Mouse (Mus musculus): Measurements from ENCODE around the gene Slc8a1. TPM values are rescaled to one million over a fixed set of nuclear protein-coding genes. Genes with fewer than 3 reads are reported as not detected.
A peak's percentile ranks its signal among the peaks of the same experiment; 100 is the strongest.

The Slc8a1 gene
- polyA plus RNA-seq, 1 experiment from 2014 or later = 4.0 TPM

DNA sequence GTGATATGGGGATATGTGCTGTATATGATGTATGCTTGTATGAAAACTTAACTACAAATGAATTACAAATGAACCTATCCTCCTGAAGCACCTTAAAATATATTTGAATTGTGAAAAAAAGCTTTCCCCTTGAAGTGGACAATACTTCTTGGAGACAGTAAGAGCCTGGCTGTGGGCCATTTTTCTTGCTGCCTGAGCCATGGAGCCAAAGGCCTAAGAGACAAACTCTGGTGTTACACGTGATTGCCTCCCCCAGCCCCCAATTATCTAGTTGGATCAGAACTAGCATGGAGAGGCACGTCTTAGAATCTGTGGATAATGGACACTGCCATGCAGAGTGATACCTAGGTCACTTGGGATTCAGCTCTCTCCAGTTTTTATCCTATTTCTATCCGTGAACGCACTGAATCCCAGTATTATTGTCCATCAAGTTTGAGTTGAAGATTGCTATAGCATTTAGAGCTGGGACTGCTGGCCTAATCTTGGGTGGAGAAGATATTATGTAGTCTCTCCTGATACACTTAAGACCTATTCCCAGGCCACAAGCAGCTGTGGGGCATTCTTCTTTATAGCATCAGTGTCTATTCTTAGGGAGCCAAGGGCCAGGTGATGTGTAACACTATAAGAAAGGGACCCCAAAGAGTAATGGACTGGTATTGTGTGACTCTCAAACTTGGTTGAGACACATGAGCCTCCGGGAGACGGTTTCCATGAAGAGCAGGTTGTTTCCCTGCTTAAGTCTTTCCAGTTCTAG, 321.6 kb downstream of the Slc8a1 start:
- TF ChIP-seq CTCF (IDR thresholded peaks at IDR 0.05) = no peak
- TF ChIP-seq EP300 (IDR thresholded peaks at IDR 0.05) = no peak
- Histone ChIP-seq H3K36me3 (ENCODE audit: insufficient read depth, low read length) (no peaks in the 10 kb centered on the region), H3K27me3 (replicated peaks; ENCODE audit: insufficient read depth, low read length) (no peaks in the 10 kb centered on the region), H3K4me3 (ENCODE audit: low read depth, low read length) (no peak overlapping the region), H3K4me1 (ENCODE audit: insufficient read depth, low read depth, low read length) (no peaks in the 10 kb centered on the region; the same call in 1 of the 2 replicates), H3K27ac (ENCODE audit: low read length) (no peak overlapping the region), H3K4me2 (replicated peaks; ENCODE audit: low read depth, low read length) (no peak overlapping the region), H3K9me3 (ENCODE audit: low read length) (no peaks in the 10 kb centered on the region), H3K9ac (replicated peaks; ENCODE audit: low read depth) (no peak overlapping the region)
- ATAC-seq (no peak), DNase-seq (ENCODE audit: low spot score) (no peak)
- 85% methylated on average over 6 of the region's 6 CpGs for WGBS

DNA sequence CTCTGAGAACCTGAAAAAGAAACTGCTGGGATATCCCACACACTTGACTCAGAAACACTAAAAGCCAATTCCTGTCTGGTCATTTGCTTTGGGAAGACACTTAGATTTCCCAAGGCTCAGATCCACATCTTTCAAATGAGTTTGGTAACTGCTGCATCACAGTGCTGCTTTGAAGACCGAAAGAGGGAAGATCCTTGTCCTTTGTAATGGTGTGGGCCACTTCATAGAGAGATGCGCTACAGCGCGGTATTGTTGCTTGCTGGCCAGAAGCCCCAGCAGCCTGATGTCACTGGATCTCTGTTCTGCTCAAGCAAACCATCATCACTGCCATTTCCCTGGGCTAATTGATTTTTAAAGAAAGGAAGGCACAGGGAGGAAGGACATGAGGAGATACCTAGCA, 325.4 kb downstream of the Slc8a1 start:
- 92% methylated on average over 4 of the region's 4 CpGs for WGBS
- Histone ChIP-seq H3K27ac (ENCODE audit: low read length) (no peak overlapping the region), H3K4me1 (ENCODE audit: insufficient read depth, low read depth, low read length) (no peaks in the 10 kb centered on the region), H3K4me2 (replicated peaks; ENCODE audit: low read depth, low read length) (no peak overlapping the region), H3K4me3 (ENCODE audit: low read depth, low read length) (no peak overlapping the region), H3K9me3 (ENCODE audit: low read length) (no peaks in the 10 kb centered on the region), H3K36me3 (ENCODE audit: insufficient read depth, low read length) (no peaks in the 10 kb centered on the region), H3K27me3 (replicated peaks; ENCODE audit: insufficient read depth, low read length) (no peaks in the 10 kb centered on the region), H3K9ac (replicated peaks; ENCODE audit: low read depth) (no peak overlapping the region)
- DNase-seq (ENCODE audit: low spot score) = no peak
- ATAC-seq = no peak
- no peak for TF ChIP-seq EP300 (IDR thresholded peaks at IDR 0.05)
- TF ChIP-seq CTCF (IDR thresholded peaks at IDR 0.05) = no peak

DNA sequence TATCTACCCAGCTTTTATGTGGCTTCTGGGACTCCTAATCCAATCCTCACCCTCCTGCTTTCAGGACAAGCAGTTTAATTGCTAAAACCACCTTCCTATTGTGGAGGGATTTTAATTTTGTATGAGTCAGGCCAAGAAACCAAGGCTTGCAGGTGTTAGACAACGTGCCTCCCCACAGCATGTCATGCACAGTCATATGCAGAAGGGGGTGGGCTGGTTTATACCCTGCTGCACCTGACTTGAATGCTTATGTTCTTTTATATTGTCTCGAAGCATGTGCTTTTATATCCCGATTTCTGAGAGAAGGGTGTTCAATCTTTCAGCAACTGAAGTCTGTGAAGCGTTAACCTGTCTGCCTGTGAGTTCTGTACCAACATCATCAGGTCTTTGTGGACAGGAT, 334.0 kb downstream of the Slc8a1 start:
- Histone ChIP-seq H3K36me3 (ENCODE audit: insufficient read depth, low read length) (no peaks in the 10 kb centered on the region), H3K9ac (replicated peaks; ENCODE audit: low read depth) (no peak overlapping the region), H3K27ac (ENCODE audit: low read length) (no peak overlapping the region), H3K4me1 (ENCODE audit: insufficient read depth, low read depth, low read length) (no peaks in the 10 kb centered on the region), H3K9me3 (ENCODE audit: low read length) (no peaks in the 10 kb centered on the region), H3K4me2 (replicated peaks; ENCODE audit: low read depth, low read length) (no peak overlapping the region), H3K27me3 (replicated peaks; ENCODE audit: insufficient read depth, low read length) (no peaks in the 10 kb centered on the region), H3K4me3 (ENCODE audit: low read depth, low read length) (no peak overlapping the region)
- 83% methylated on average over 4 of the region's 4 CpGs for WGBS
- ATAC-seq (no peak), DNase-seq (ENCODE audit: low spot score) (no peak)
- TF ChIP-seq CTCF (IDR thresholded peaks at IDR 0.05) (no peak), EP300 (IDR thresholded peaks at IDR 0.05) (no peak)

DNA sequence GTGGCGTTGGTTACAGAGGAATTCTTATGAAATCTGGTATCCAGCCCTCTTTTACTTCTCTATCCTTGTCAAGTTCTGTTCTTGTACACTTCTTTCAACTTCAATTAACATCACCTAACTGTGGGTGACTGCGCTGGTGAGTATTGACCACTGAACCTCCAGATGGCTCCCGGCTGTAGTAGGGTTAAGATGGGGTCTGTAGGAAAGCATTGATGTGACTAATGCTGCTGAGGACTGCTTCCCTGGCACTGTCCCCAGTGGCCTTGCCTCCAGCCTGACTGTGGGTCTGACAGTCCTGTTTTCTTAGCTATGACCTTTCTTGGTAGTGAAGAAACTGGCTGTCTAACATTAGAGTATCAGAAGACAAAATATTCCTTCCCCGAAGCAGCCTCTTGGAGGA, 335.1 kb downstream of the Slc8a1 start:
- peak; percentile 86 for ATAC-seq
- 66% methylated on average over 4 of the region's 4 CpGs for WGBS

DNA sequence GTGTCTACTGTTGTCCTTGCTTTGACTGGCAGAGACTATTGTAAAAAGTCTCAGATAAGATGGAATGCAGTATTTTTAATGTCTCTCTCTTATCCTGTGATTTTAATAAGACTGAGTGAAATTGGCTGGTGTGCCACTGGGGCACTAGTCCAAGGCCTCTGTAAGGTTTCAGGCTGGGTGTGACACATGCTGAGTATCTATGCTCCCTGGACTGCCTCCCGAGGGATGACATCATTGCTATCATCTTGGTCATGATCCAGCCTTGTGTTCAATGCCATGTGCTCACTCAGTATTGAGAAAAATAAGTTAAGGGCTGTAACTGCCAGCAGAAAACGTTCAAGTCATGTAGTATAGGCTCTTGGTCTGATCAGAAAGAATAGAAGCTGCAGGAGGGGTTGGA, 335.5 kb downstream of the Slc8a1 start:
- H3K36me3 ChIP-seq (ENCODE audit: insufficient read depth, low read length) = no peaks in the 10 kb centered on the region
- H3K9ac ChIP-seq (replicated peaks; ENCODE audit: low read depth) = no peak overlapping the region
- no peaks in the 10 kb centered on the region for H3K4me1 ChIP-seq (ENCODE audit: insufficient read depth, low read depth, low read length)
- no peaks in the 10 kb centered on the region for H3K9me3 ChIP-seq (ENCODE audit: low read length)
- H3K4me2 ChIP-seq (replicated peaks; ENCODE audit: low read depth, low read length) = no peak overlapping the region
- H3K4me3 ChIP-seq (ENCODE audit: low read depth, low read length) = no peak overlapping the region
- TF ChIP-seq EP300 (IDR thresholded peaks at IDR 0.05) = no peak
- no peak for TF ChIP-seq CTCF (IDR thresholded peaks at IDR 0.05)
- H3K27ac ChIP-seq (ENCODE audit: low read length) = no peak overlapping the region
- ATAC-seq (peak; percentile 86), DNase-seq (ENCODE audit: low spot score) (peak; percentile 77)
- 40% methylated on average over 2 of the region's 2 CpGs for WGBS
- no peaks in the 10 kb centered on the region for H3K27me3 ChIP-seq (replicated peaks; ENCODE audit: insufficient read depth, low read length)

More for the DNA sequence above, 335.1 kb downstream of the Slc8a1 start:
- no peaks in the 10 kb centered on the region for H3K4me1 ChIP-seq (ENCODE audit: insufficient read depth, low read depth, low read length)
- no peaks in the 10 kb centered on the region for H3K27me3 ChIP-seq (replicated peaks; ENCODE audit: insufficient read depth, low read length)
- peak; percentile 84 for DNase-seq (ENCODE audit: low spot score)
- H3K9me3 ChIP-seq (ENCODE audit: low read length) = no peaks in the 10 kb centered on the region
- no peak overlapping the region for H3K9ac ChIP-seq (replicated peaks; ENCODE audit: low read depth)
- no peaks in the 10 kb centered on the region for H3K36me3 ChIP-seq (ENCODE audit: insufficient read depth, low read length)
- no peak overlapping the region for H3K27ac ChIP-seq (ENCODE audit: low read length)
- TF ChIP-seq CTCF (IDR thresholded peaks at IDR 0.05) (peak; percentile 60), EP300 (IDR thresholded peaks at IDR 0.05) (0 out of 2 replicates have a peak, but pooled peaks have one; percentile 35)
- H3K4me2 ChIP-seq (replicated peaks; ENCODE audit: low read depth, low read length) = no peak overlapping the region
- no peak overlapping the region for H3K4me3 ChIP-seq (ENCODE audit: low read depth, low read length)

DNA sequence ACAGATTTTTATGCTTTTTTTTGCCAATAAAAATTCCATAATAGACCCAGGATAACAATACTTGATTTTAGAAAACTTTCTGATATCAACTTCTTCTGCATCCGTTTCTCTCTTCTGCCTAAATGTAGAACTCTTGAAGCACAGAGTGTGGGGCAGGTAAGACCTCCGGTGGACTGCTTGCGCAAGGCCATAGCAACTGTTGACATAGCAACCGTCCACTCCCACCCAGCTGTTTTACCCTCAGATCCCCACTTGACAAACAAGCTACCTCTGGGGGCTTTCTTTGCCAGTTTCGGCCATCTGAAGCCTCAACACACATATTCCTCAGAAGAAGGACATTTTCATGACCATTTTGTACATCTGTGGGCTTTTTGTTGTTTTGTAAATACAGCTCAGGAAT, 337.8 kb downstream of the Slc8a1 start:
- DNase-seq (ENCODE audit: low spot score) (no peak), ATAC-seq (no peak)
- H3K27me3 ChIP-seq (replicated peaks; ENCODE audit: insufficient read depth, low read length) = no peaks in the 10 kb centered on the region
- H3K27ac ChIP-seq (ENCODE audit: low read length) = no peak overlapping the region
- no peaks in the 10 kb centered on the region for H3K36me3 ChIP-seq (ENCODE audit: insufficient read depth, low read length)
- no peak overlapping the region for H3K4me3 ChIP-seq (ENCODE audit: low read depth, low read length)
- no peak for TF ChIP-seq CTCF (IDR thresholded peaks at IDR 0.05)
- TF ChIP-seq EP300 (IDR thresholded peaks at IDR 0.05) = no peak
- 56% methylated on average over 5 of the region's 5 CpGs for WGBS
- H3K9me3 ChIP-seq (ENCODE audit: low read length) = no peaks in the 10 kb centered on the region
- H3K4me2 ChIP-seq (replicated peaks; ENCODE audit: low read depth, low read length) = no peak overlapping the region
- H3K9ac ChIP-seq (replicated peaks; ENCODE audit: low read depth) = no peak overlapping the region
- H3K4me1 ChIP-seq (ENCODE audit: insufficient read depth, low read depth, low read length) = no peaks in the 10 kb centered on the region

Data from lung, postnatal 0 days (tissue).